Mouse (Mus musculus): ENCODE results near the gene Hal. TPM values are rescaled to one million over a fixed set of nuclear protein-coding genes. Genes with fewer than 3 reads are reported as not detected.
"Not testable (repeated sequence)": the region's sequence is repeated elsewhere in the genome, so short reads cannot be mapped to it uniquely, and the experiment has no call there.

Gene Hal
- polyA plus RNA-seq, 1 experiment from 2014 or later, result 0.97 TPM

- no peak overlapping the region for H3K27ac ChIP-seq (ENCODE audit: low read length)
- no peaks in the 10 kb centered on the region for H3K4me1 ChIP-seq (ENCODE audit: control insufficient read depth, insufficient read depth, low read length)
- 88% methylated on average over 4 of the region's 4 CpGs for WGBS
- H3K9me3 ChIP-seq (ENCODE audit: control insufficient read depth, low read length), result no peaks in the 10 kb centered on the region
- no peak for ATAC-seq
- H3K36me3 ChIP-seq (ENCODE audit: control insufficient read depth, insufficient read depth, low read length), result no peaks in the 10 kb centered on the region
- no peak overlapping the region for H3K9ac ChIP-seq (ENCODE audit: low read depth, low read length)
- no peaks in the 10 kb centered on the region for H3K27me3 ChIP-seq (replicated peaks; ENCODE audit: control insufficient read depth, insufficient read depth, low read length)
- no peak overlapping the region for H3K4me2 ChIP-seq (ENCODE audit: low read depth, low read length)
- no peak overlapping the region for H3K4me3 ChIP-seq (ENCODE audit: low read length)
Observed at GRCm38 (mm10) chr10:93547741-93548270, 59.2 kb downstream of the Hal start.

DNA sequence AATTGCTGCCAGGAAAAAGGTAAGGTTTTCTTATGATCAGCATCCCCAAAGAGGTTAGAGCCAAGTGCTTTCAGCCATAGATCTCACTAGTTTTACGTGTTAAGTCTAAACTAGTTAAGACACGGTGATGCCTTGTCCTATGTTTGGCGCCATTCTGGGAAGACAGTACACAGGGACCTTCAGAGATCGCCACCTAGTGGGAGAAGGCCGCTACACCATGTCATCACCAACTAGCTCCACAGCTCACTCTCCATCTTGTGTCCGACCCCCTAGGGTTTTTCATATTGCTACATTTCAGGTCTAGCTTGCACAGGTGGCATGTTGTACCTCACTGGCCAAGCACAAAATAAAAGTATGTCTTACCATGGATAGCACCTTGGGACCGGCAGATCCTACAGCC is 60.4 kb downstream of the Hal start:
- Histone ChIP-seq H3K4me1 (ENCODE audit: control insufficient read depth, insufficient read depth, low read length) (no peaks in the 10 kb centered on the region), H3K4me2 (ENCODE audit: low read depth, low read length) (no peak overlapping the region), H3K27me3 (replicated peaks; ENCODE audit: control insufficient read depth, insufficient read depth, low read length) (no peaks in the 10 kb centered on the region), H3K9ac (ENCODE audit: low read depth, low read length) (no peak overlapping the region), H3K4me3 (ENCODE audit: low read length) (no peak overlapping the region), H3K9me3 (ENCODE audit: control insufficient read depth, low read length) (no peaks in the 10 kb centered on the region), H3K27ac (ENCODE audit: low read length) (no peak overlapping the region), H3K36me3 (ENCODE audit: control insufficient read depth, insufficient read depth, low read length) (no peaks in the 10 kb centered on the region)
- peak; percentile 73 for ATAC-seq
- WGBS, result 13% methylated on average over 7 of the region's 7 CpGs

DNA sequence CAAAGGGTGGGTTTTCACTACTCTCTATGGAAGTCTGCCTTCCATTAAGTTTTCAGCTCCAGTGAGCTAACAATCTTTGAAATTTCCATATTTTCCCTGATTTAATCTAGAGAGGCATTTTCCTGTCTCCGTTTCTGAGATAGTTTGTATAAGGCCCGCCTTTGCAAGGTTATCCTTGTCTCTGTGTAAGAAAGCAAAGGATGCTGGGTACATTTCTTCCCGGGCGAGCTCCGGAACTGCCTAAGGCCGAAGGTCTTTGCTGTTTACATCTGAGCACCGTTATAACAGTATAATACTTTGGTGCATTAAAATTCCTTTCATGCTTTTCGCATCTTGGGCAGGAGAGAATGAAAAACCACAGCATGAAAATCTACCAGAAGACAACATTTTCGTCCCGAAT is 61.3 kb downstream of the Hal start:
- no peak overlapping the region for H3K9ac ChIP-seq (ENCODE audit: low read depth, low read length)
- no peaks in the 10 kb centered on the region for H3K27me3 ChIP-seq (replicated peaks; ENCODE audit: control insufficient read depth, insufficient read depth, low read length)
- WGBS, result 55% methylated on average over 10 of the region's 10 CpGs
- H3K27ac ChIP-seq (ENCODE audit: low read length), result no peak overlapping the region
- H3K36me3 ChIP-seq (ENCODE audit: control insufficient read depth, insufficient read depth, low read length), result no peaks in the 10 kb centered on the region
- H3K9me3 ChIP-seq (ENCODE audit: control insufficient read depth, low read length), result no peaks in the 10 kb centered on the region
- H3K4me1 ChIP-seq (ENCODE audit: control insufficient read depth, insufficient read depth, low read length), result no peaks in the 10 kb centered on the region
- no peak overlapping the region for H3K4me3 ChIP-seq (ENCODE audit: low read length)
- no peak for ATAC-seq
- no peak overlapping the region for H3K4me2 ChIP-seq (ENCODE audit: low read depth, low read length)

DNA sequence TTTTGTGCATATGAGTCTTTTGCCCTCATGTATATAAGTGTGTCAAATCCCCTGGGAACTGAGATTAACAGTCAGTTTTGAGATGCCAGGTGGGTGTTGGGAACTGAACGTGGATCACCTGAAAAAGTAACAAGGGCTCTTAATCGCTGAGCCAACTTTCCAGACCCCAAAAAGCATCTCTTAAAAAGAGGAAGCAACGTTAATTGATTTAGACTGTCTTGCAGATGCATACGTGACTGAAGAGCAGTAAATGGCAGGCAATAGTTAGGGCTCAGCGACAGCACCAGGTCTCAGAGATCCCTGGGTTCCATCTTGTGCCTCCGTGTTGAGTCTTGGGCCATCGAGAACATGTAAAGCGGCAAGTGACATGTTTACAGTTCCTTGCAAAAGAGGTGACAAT is 64.0 kb downstream of the Hal start:
- no peak overlapping the region for H3K4me3 ChIP-seq (ENCODE audit: low read length)
- H3K27ac ChIP-seq (ENCODE audit: low read length), result no peak overlapping the region
- H3K36me3 ChIP-seq (ENCODE audit: control insufficient read depth, insufficient read depth, low read length), result no peaks in the 10 kb centered on the region
- H3K9ac ChIP-seq (ENCODE audit: low read depth, low read length), result no peak overlapping the region
- WGBS, result 79% methylated on average over 8 of the region's 8 CpGs
- no peak overlapping the region for H3K4me2 ChIP-seq (ENCODE audit: low read depth, low read length)
- H3K9me3 ChIP-seq (ENCODE audit: control insufficient read depth, low read length), result no peaks in the 10 kb centered on the region
- no peaks in the 10 kb centered on the region for H3K4me1 ChIP-seq (ENCODE audit: control insufficient read depth, insufficient read depth, low read length)
- H3K27me3 ChIP-seq (replicated peaks; ENCODE audit: control insufficient read depth, insufficient read depth, low read length), result no peaks in the 10 kb centered on the region
- ATAC-seq, result no peak

DNA sequence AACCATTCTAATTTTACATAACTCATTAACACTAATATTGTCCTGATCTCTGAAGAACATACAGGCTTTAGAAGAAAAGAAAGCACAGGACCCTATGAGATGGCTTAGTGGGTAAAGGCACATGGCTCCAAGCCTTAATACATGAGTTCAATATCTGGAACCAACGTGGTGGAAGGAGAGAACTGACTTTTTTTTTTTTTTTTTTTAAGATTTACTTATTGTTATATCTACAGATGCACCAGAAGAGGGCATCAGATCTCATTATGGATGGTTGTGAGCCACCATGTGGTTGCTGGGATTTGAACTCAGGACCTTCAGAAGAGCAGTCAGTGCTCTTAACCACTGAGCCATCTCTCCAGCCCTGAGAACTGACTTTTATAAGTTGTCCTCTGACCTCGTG is 69.4 kb downstream of the Hal start:
- not testable (repeated sequence) for H3K4me3 ChIP-seq (ENCODE audit: low read length); H3K9me3 ChIP-seq (ENCODE audit: control insufficient read depth, low read length); H3K9ac ChIP-seq (ENCODE audit: low read depth, low read length); H3K36me3 ChIP-seq (ENCODE audit: control insufficient read depth, insufficient read depth, low read length); H3K4me1 ChIP-seq (ENCODE audit: control insufficient read depth, insufficient read depth, low read length); H3K27me3 ChIP-seq (replicated peaks; ENCODE audit: control insufficient read depth, insufficient read depth, low read length); H3K27ac ChIP-seq (ENCODE audit: low read length); ATAC-seq; H3K4me2 ChIP-seq (ENCODE audit: low read depth, low read length)
- WGBS, result 77% methylated on average over 2 of the region's 2 CpGs

DNA sequence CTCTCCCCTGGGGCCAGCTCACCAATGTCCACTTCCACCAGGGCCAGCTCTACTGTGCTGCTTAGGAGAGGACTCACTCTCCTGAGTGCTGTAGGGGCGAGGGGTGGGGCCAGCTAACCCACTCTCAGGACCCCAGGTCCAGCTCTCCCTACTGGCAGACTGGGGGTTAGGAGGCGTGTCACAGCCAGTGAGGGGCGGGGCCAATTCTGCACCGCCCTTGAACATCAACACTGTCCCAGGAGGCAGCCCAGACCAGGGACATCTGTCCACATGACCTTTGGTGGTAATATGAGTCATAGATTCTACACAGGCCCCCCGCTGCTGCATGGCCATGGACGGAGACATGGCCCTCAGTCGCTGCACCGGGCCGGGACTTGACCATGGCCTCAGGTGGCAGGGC is 71.2 kb downstream of the Hal start:
- WGBS, result 53% methylated on average over 9 of the region's 9 CpGs
- 0 out of 2 replicates have a peak, but pooled peaks have one; percentile 11 for ATAC-seq

DNA sequence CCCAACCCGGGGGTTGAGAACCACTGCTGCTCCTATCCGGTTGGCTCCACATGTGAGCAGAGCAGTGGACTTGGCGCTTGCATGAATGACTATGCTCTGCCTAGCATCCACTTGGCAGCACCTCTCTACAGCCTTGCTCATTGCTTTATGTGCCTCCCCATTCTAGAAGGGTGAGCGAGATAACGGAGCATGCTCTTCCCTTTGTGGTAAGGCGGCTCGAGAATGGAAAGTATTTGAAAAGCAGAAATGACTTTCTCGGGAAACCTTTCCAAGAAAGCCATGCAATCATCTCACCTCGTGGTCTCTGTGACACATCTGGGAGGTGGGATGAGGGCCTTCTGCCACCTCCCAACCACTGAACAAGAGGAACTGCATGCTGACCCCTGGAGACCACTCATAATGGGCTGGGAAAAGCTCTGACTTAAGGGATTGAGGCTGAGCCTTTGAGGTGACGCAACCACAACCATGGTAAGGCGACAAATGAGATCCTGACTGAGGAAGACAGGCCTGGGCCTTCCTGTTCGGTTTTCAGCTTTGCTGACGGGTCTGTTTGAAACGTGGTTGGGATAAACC is 76.0 kb downstream of the Hal start:
- H3K4me1 ChIP-seq (ENCODE audit: control insufficient read depth, insufficient read depth, low read length), result no peaks in the 10 kb centered on the region
- WGBS, result 84% methylated on average over 14 of the region's 14 CpGs
- H3K27me3 ChIP-seq (replicated peaks; ENCODE audit: control insufficient read depth, insufficient read depth, low read length), result no peaks in the 10 kb centered on the region
- H3K9me3 ChIP-seq (ENCODE audit: control insufficient read depth, low read length), result no peaks in the 10 kb centered on the region
- ATAC-seq, result no peak
- no peak overlapping the region for H3K27ac ChIP-seq (ENCODE audit: low read length)
- H3K4me2 ChIP-seq (ENCODE audit: low read depth, low read length), result no peak overlapping the region
- H3K4me3 ChIP-seq (ENCODE audit: low read length), result no peak overlapping the region
- no peak overlapping the region for H3K9ac ChIP-seq (ENCODE audit: low read depth, low read length)
- H3K36me3 ChIP-seq (ENCODE audit: control insufficient read depth, insufficient read depth, low read length), result no peaks in the 10 kb centered on the region

More for the DNA sequence above, 71.2 kb downstream of the Hal start:
- H3K4me3 ChIP-seq (ENCODE audit: low read length), result no peak overlapping the region
- H3K36me3 ChIP-seq (ENCODE audit: control insufficient read depth, insufficient read depth, low read length), result no peaks in the 10 kb centered on the region
- no peak overlapping the region for H3K4me2 ChIP-seq (ENCODE audit: low read depth, low read length)
- no peaks in the 10 kb centered on the region for H3K27me3 ChIP-seq (replicated peaks; ENCODE audit: control insufficient read depth, insufficient read depth, low read length)
- no peaks in the 10 kb centered on the region for H3K9me3 ChIP-seq (ENCODE audit: control insufficient read depth, low read length)
- no peak overlapping the region for H3K27ac ChIP-seq (ENCODE audit: low read length)
- H3K9ac ChIP-seq (ENCODE audit: low read depth, low read length), result no peak overlapping the region
- no peaks in the 10 kb centered on the region for H3K4me1 ChIP-seq (ENCODE audit: control insufficient read depth, insufficient read depth, low read length)

- Histone ChIP-seq H3K4me2 (ENCODE audit: low read depth, low read length) (no peak overlapping the region), H3K9me3 (ENCODE audit: control insufficient read depth, low read length) (no peaks in the 10 kb centered on the region), H3K27me3 (replicated peaks; ENCODE audit: control insufficient read depth, insufficient read depth, low read length) (no peaks in the 10 kb centered on the region), H3K4me1 (ENCODE audit: control insufficient read depth, insufficient read depth, low read length) (no peaks in the 10 kb centered on the region), H3K27ac (ENCODE audit: low read length) (no peak overlapping the region), H3K4me3 (ENCODE audit: low read length) (no peak overlapping the region), H3K9ac (ENCODE audit: low read depth, low read length) (no peak overlapping the region), H3K36me3 (ENCODE audit: control insufficient read depth, insufficient read depth, low read length) (no peaks in the 10 kb centered on the region)
- WGBS, result 85% methylated on average over 10 of the region's 10 CpGs
- ATAC-seq, result no peak
Observed at GRCm38 (mm10) chr10:93567066-93567465, 78.5 kb downstream of the Hal start.

GRCm38 (mm10) chr10:93567841-93568566 is 79.4 kb downstream of the Hal start:
- 90% methylated on average over 11 of the region's 11 CpGs for WGBS
- Histone ChIP-seq H3K9ac (ENCODE audit: low read depth, low read length) (no peak overlapping the region), H3K9me3 (ENCODE audit: control insufficient read depth, low read length) (no peaks in the 10 kb centered on the region), H3K27ac (ENCODE audit: low read length) (no peak overlapping the region), H3K36me3 (ENCODE audit: control insufficient read depth, insufficient read depth, low read length) (no peaks in the 10 kb centered on the region), H3K4me3 (ENCODE audit: low read length) (no peak overlapping the region), H3K27me3 (replicated peaks; ENCODE audit: control insufficient read depth, insufficient read depth, low read length) (no peaks in the 10 kb centered on the region), H3K4me2 (ENCODE audit: low read depth, low read length) (no peak overlapping the region), H3K4me1 (ENCODE audit: control insufficient read depth, insufficient read depth, low read length) (no peaks in the 10 kb centered on the region)
- ATAC-seq, result no peak
